Mouse (Mus musculus): ENCODE measurements around the gene Bcl11b. TPM values are rescaled to one million over a fixed set of nuclear protein-coding genes. Genes with fewer than 3 reads are reported as not detected.

Gene Bcl11b
- 10 to 100 TPM; 54.4 to 71.5 TPM for total RNA-seq (2021)

DNA sequence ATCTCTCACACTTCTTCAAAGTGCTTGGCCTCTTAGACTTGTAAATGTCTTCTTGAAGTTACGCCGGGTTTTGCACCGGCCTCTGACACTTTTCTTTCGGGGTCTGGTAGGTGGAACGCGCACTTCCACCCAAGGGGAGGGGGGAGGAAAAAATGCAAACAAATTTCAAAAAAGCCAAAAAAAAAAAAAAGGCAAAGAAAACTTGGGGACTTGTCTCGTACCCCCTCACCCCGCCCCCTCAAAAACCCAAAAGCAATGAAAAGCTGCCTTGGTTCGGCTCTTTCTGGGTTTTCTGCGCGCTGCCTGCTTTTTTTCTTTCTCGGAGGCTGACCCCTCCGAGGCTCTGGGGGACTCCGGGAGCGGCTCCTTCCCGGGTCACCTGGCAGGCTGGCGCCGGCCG lies at the start of gene Bcl11b:
TSS of gene Bcl11b (minus strand) at position 120 of the 400 bp plus-strand sequence.
- no peak for DNase-seq (ENCODE audit: low spot score in 2 of 2)
- intact Hi-C loops (cut with DNase I) = loop anchor here (5.0 to 10.0 kb wide), 3 partner anchors 1526 to 1699 kb away; no protein-coding TSS in a partner anchor

DNA sequence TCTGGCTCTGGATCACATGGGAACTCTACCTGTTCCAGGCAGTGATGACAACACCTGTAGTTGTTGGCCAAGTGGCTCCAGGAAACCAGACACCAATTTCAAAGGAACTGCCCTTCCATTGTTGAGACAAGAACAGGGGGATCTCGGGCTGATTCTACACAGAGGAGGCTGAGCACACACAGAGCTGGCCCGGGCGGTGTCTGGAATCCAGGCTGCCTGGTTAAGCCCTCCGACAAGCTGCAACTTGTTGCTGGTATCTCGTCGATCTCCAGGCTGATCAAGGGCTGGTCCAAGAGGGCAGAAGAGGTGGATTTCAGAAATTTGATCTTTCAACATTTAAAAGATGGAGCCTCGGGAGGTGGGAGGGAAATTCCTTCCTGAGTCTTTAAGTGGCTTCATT lies 47.6 kb upstream of the Bcl11b start:
- no peak for DNase-seq (ENCODE audit: low spot score in 2 of 2)
- intact Hi-C loops (cut with DNase I) = no loop called here

DNA sequence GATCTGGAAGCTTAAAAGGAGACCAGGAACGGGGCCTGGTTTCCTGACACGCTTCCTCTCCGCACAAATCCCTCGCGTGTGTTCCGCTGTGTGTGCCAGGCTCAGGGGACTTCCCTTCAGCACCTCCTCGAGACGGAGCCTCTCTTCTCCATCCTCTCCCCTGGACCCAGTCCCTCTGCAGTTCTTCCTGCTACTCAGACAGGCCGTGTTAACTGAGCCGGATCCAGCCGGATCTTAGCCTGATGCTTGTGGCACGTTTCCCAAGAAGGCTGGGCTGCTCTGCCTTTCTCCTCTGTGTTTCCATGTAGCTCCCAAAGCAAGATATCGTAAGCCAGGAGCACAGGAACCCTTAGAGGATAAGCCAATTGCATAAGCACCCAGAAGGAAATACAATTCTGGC lies 46.2 kb upstream of the Bcl11b start:
- DNase-seq (ENCODE audit: low spot score in 2 of 2) = peak in 1 of 2 experiments; percentile 42
- intact Hi-C loops (cut with DNase I) = no loop called here

DNA sequence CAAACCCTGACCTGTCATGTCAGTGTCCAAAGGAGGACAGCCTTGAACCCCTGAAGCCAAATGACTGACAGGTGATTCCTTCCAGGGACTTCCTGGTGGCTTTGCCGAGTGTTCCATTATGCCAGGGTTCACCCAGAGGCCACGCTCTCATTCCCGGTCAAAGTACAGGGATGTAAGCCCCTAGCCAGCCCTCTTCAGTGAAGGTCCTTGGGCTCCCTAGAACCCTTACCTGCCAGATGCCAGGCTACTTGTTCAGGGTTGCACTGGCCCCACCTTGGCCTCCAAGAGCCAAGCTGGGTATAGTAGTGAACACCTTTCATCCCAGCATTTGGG lies 38.8 kb upstream of the Bcl11b start:
- intact Hi-C loops (cut with DNase I) = no loop called here

DNA sequence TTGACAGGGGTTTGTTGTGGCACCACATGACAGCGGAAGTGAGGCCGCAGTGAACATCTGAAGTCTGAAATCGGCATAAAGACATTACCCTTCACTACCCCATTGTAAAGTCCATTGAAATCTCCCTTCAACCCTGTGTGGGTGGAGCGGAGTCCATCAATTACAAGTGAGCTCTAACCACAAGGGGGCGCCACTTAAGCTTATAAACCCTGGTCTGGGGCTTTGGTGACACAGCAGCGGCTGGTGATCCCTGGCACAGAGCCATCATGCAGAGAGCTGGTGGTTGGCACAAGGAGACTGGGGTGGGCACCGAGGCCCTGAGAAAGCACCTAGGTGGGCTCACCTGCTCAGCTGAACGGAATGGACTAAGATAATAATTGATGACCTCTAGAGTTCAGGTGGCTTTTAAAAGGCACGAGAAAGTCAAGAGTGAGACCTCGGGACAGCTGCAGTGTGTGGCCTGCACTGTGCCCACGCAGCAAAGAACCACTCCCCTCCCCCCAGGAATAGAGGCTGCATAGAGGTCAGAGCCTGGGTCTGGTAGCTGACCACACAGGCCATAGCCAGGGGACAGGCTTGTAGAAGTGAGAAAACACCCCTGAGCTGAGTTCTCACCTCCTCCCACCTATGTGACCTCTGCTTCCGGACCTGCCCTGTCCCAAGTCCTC lies 38.3 kb upstream of the Bcl11b start:
- intact Hi-C loops (cut with DNase I) = loop anchor here (1.0 kb wide), 1 partner anchor 80 kb away; no protein-coding TSS in a partner anchor
- peak; percentile 57 to 58 for DNase-seq (ENCODE audit: low spot score in 2 of 2)

More for the DNA sequence above, 38.8 kb upstream of the Bcl11b start:
- no peak for DNase-seq (ENCODE audit: low spot score in 2 of 2)

DNA sequence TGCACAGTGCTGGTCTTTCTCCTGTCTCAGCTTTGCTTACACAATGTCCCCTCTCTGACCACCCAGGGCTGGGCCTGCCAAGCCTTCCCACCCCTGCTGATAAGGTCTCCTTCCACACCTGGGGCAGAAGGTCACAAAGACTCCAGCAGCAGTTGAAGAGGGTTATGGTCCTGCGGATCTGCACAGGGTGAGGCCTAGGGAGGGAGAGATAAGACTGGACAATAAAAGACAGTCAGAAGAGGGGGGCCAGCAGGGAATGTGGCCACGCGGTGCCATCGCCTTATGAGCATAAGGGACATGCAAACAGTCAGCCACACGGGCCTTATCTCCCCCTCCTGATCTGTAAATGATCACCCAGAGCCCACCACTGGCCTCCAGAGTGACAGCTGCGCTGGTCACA lies 34.0 kb upstream of the Bcl11b start:
- intact Hi-C loops (cut with DNase I) = no loop called here

DNA sequence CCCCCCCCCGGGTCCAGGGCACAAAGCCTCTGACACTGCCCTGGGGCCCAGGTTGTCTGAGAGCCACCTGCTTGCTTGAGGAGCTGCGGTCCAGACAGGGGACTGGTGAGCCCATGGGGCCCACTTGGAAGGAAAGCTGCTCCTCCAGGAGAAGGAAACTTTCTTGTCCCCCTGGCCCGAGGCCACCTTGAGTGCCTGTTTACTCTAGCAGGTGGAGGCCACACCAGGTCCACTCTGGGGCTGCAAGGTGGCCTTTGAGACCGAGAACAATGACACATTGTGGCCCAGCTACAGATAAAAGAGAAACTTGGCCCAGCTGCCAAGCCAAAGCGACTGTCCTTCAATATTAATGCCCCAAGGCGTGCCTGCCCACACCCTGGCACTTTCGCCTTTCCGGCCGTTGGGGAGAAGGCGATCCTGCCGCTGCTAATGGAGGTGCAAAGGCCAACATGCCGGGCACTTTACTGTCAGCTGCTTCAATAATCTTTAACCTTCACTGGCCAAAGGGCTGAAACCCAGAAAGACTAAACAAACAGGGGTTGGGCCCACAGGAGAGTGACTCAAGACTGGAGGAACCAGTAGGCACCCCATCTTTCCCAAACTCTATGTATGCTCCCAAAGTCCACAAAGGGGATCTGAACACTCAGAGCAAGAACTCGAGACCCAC lies 32.1 kb upstream of the Bcl11b start:
- no peak for DNase-seq (ENCODE audit: low spot score in 2 of 2)
- intact Hi-C loops (cut with DNase I) = no loop called here

More for the DNA sequence above, 34.0 kb upstream of the Bcl11b start:
- no peak for DNase-seq (ENCODE audit: low spot score in 2 of 2)

DNA sequence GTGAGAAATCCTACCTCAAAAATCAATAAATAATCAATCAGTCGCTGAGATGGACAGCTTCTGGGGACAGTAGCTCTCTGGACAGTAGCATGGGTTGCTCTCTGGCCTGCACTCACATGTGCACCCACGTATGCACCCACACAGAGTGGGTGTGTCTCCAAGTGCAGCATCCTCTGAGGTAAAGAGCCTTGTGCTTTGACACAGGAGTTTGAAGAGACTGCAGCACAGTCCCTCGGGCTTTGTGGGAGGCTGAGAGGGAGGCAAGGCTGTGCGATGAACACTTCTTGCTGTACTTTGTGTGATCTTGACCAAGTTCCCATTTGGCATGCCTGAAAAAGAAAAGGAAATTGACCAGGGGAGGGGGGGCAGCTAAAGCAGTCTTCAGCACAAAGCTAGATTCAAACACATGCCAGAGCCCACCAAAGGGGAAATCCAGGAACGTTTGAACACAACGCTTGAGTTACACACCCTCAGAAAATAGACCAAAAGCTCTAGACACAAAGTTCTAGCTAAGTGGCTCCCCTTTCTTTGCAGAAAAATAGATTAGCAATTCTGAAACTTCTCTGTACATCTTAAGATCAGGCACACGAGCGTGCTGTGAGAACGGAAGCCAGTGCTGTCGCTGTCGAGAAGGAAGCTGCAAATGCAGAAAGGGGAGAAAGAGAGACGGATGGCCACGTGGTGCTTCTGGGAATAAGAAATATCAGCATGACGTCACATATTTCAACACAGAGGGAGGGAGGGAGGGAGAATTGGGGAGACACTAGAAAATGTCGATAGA lies 19.6 kb upstream of the Bcl11b start:
- no peak for DNase-seq (ENCODE audit: low spot score in 2 of 2)
- intact Hi-C loops (cut with DNase I) = no loop called here

DNA sequence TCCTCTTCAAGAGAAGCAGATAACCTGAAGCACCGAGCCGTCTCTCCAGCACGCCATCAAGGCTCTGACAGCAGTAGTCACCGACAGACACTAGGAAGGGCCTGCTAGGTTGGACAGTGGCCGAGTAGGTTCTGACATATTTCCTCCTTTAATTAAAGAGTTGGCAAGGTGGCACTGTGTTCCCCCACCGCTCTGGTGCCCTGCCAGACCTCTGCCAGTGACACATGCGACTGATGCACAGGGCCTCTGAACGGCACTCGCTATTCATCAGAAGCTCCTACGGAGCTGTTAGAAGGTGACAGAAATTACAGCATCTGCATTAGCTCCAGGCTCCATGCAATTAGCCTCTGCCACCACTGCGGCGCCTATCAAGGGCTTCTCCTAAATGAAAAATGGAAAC lies 8.6 kb upstream of the Bcl11b start:
- DNase-seq (ENCODE audit: low spot score in 2 of 2) = no peak
- intact Hi-C loops (cut with DNase I) = no loop called here

DNA sequence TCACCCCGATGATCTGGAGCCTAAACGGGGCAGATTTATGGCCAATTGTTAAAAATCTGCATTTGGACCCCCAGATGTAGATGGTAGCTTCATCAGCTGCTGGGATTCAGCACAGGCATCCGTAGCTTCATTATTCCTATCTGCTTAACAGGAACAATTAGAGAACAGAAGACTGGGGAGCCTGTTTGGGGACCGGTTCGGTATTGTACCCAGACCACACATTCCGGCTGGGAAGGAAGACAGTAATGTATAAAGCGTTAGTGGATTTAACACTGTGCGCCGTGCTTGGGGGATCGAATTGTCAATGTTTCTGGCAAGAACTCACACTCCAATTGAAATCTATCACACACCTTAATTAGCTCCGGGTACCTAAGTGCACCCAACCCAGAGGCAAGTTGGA lies 6.9 kb upstream of the Bcl11b start:
- intact Hi-C loops (cut with DNase I) = no loop called here
- no peak for DNase-seq (ENCODE audit: low spot score in 2 of 2)

DNA sequence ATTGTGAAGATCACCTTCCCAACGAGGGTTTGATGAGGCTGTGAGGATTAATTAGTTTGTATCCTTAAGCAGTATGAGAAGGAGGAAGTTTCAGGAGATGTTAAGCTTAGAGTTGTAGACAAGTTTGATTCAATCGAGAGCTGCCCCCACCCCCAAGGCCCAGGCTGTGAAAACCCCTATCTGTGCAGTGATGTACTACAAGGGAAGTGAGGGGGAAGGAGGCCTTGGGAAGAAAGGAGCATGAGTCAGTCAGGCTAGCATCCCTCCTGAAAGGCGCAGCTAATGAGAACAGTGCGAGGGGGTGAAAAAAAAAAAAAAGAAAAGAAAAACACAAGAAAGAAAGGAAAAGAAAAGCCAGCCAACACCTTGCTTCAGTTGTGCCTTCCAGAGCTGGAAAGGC lies 5.8 kb upstream of the Bcl11b start:
- peak; percentile 25 to 68 for DNase-seq (ENCODE audit: low spot score in 2 of 2)
- intact Hi-C loops (cut with DNase I) = loop anchor here (5.0 to 10.0 kb wide), 3 partner anchors 63 to 1704 kb away; no protein-coding TSS in a partner anchor

DNA sequence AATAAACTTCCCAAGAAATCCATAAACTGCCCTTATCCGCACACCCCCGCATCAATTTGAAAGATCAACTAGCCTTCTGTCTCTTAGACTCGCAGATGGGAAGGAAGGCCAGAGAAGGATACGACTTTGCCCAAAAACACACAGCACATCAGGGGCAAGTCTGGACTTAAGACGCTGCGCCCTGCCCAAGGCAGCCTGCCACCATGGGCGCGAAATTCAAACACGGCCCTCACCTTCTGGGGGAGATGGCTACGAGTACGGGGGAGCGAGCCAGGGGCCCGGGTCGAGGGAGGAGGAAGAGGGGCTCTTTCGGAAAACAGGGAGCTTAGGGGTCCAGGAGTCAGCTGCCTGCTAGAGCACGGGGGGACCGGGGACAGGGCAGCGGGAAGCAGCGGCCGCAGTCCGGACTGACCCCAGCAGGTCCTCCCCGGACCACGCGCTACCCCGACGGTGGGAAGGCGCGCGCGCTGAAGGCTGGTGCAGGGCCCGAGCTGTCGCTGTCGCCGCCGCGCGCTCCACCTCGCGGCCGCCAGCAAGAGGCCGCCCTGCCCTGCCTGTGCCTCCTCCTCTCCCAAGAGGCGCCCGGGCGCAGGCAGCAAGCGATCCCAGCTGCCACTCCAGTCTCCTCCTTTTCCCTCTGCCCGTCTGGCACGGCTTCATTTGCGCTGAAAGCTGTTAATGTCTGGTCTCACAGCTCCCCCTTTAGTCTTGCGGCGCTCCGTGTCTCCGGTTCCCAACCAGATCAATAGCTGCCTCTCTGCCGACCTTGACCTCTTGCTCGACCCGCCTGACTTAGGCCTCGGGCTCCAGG lies 2.6 kb upstream of the Bcl11b start:
- DNase-seq (ENCODE audit: low spot score in 2 of 2) = peak; percentile 73 to 79
- intact Hi-C loops (cut with DNase I) = loop anchor here (2.0 to 10.0 kb wide), 4 partner anchors 66 to 1701 kb away; no protein-coding TSS in a partner anchor

DNA sequence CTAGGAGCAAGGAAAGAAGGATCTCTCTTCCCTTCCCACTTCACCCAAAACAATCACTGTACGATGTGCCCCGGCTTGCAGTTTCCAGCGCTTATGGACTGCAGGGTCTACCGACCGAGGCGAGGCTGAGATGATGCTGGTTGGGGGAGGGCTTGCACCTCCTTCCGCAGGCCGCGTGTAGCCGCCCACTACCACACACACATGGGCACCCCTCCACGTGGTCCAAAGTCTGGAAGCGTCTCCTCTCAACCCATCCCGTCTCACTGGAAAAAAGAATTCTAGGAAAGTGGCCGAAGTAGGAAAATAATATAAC lies 2.0 kb upstream of the Bcl11b start:
- intact Hi-C loops (cut with DNase I) = loop anchor here (5.0 to 10.0 kb wide), 3 partner anchors 67 to 1701 kb away; no protein-coding TSS in a partner anchor

DNA sequence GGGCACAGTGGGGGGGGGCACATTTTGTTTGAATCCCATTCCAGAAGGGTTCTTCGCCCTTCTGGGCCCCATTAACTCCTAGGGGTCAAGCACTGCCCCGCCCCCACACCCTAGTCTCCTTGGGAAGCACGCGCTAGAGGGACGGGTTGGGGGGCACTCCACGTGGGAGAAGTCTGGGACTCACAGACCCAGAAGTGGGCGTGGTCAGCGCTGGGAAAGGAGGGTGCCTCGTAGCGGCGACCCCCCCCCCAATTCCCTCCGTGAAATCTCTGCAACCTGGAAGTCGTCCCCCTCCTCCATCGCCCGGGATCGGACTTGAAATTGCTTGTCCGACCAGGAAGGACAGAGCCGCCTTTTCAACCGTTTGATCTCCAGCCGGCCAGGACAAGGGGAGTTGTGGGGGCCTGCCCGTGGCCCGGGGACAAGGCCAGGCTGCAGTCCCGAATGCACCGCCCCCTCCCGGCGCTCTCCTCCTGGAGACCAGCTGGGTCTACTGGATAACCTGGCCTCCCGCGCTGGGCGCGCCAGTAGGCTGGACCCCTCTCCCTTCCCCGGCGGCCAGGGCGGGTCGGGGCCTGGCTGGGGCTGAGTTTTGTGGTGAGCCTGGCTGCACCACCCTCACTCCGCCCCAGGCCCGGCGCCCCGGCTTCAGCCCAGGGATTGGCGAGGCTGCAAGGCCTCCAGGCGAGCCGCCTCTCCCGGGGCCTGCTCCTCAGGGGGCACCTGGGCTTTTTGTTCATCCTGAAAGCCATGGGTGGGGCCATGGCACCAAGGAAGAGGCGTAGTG lies 1.5 kb upstream of the Bcl11b start:
- no peak for DNase-seq (ENCODE audit: low spot score in 2 of 2)
- intact Hi-C loops (cut with DNase I) = loop anchor here (5.0 to 10.0 kb wide), 4 partner anchors 67 to 1700 kb away; no protein-coding TSS in a partner anchor

More for the DNA sequence above, 2.0 kb upstream of the Bcl11b start:
- DNase-seq (ENCODE audit: low spot score in 2 of 2) = no peak

DNA sequence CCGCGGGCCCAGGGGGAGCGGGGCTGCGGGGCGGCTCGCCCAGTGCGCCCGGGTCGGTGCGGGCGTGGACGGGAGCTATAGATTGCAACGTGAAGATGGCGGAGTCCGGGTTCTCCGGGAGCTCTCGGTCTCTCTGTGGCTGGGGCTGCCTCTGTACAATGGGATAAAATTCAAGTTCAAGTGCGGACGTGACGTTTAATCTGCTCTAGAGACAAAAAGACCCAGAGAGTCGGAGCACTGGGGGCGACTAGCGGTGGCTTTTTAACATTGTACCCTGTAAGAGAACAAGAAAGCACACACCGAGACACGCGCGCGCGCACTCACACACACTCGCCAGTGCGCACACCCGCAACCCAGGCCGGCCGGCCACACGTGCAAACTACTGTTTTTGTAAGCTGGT lies 526 bp upstream of the Bcl11b start:
- intact Hi-C loops (cut with DNase I) = loop anchor here (5.0 to 10.0 kb wide), 3 partner anchors 1527 to 1699 kb away; no protein-coding TSS in a partner anchor

DNA sequence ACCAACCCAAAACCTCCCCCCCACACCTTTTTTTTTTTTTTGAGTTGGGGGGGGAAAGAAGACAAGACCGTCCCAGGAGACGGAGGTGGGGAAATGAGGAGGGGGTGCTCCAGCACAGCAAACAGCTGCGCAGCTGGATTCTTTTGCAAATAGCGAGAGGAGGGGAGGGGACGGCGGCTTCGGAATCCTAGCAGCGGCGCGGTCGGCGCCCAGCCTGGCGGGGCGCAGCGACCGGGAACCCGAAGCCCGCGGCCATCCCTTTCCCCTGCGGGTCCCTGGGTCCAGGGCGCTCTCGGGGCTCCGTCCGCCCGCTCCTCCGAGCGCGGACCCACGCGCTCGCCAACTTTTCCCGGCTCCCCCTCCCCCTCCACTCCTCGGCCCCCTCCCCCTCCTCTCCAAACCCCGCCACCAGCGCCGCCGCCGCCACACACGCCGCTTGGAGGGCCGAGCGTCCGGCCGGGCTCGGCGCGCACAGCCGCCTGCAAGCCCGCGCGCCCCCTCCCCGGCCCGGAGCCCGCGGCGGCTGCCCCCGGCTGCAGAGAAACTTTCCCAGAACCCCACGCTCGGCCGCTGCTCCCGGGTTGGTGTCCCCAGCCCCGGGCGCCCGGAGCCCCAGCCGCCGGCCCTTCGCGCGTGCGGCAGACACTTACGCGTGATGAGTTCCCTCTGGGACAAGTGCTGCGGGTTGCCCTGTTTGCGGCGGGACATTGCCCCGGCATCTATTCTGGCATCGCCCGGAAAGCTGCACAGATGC lies 789 bp downstream of the Bcl11b start:
- intact Hi-C loops (cut with DNase I) = loop anchor here (5.0 to 10.0 kb wide), 3 partner anchors 1525 to 1698 kb away; no protein-coding TSS in a partner anchor
- DNase-seq (ENCODE audit: low spot score in 2 of 2) = no peak

More for the DNA sequence above, 526 bp upstream of the Bcl11b start:
- DNase-seq (ENCODE audit: low spot score in 2 of 2) = peak; percentile 83 to 88

DNA sequence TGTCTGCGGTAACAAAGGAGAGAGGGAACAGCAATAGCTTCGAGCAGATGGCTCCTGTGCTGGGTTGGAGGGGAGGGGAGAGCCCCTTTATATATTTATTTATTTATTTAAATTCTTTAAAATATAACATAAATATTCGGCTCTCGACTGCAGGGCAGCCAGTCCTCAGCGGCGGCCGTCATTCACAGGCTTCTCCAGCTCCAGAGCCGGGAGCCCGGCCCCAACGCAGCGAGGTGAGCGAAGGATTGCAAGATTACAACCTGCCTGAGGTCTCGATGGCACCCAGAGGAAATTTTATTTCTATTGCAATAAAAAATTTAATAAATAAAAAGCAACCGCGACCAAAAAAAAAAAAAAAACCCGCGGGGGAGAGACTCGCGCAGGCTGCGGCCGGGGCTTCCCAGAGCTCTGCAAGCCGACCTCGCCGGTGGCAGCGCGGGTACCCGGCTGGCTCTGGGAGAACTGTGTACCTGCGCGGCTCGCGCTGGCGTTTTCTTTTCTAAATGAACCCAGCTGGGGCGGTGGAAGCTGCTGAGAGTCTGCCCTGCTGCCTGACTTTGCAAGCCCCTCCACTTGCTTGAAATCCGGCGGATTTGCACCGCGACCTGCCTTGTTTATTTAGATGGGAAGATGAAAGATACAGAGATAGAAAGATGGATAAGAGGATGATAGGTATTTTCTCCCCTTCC lies 1.6 kb downstream of the Bcl11b start:
- intact Hi-C loops (cut with DNase I) = loop anchor here (5.0 to 10.0 kb wide), 3 partner anchors 1524 to 1697 kb away; no protein-coding TSS in a partner anchor
- peak in 1 of 2 experiments; percentile 11 for DNase-seq (ENCODE audit: low spot score in 2 of 2)

All from left cerebral cortex, postnatal 25 days (tissue).